Mouse (Mus musculus) kidney, embryonic 14.5 days (tissue): ENCODE measurements around the gene Sec24b. TPM values are rescaled to one million over a fixed set of nuclear protein-coding genes. Genes with fewer than 3 reads are reported as not detected.
A peak's percentile ranks its signal among the peaks of the same experiment; 100 is the strongest.

Experiments
- ATAC-seq: fragments of 200-750 bp; cut with Nextera tagmentation; 2 replicates; pipeline ENCODE4 v1.8.0; 2017; ENCODE audit warnings: moderate number of reproducible peaks, mild to moderate bottlenecking, moderate TSS enrichment, moderate library complexity; ENCODE audit not compliant: low FRiP score, low TSS enrichment
- H3K27ac ChIP-seq: fragments of 300-500 bp; sonication (generic); 2 replicates; pipeline ENCODE4 v1.5.1; 2014; ENCODE audit warnings: low read depth, mild to moderate bottlenecking, low read length, moderate library complexity, mixed read lengths
- H3K27me3 ChIP-seq: fragments of 300-500 bp; sonication (generic); 2 replicates; pipeline ENCODE4 v1.6.1; 2014; ENCODE audit warnings: mild to moderate bottlenecking, low read length; ENCODE audit not compliant: control insufficient read depth, insufficient read depth
- H3K36me3 ChIP-seq: fragments of 300-500 bp; sonication (generic); 2 replicates; pipeline ENCODE4 v1.6.1; 2014; ENCODE audit warnings: low read length, mixed read lengths; ENCODE audit not compliant: control insufficient read depth, insufficient read depth
- H3K4me1 ChIP-seq: fragments of 300-500 bp; sonication (generic); 2 replicates; pipeline ENCODE4 v1.6.1; 2014; ENCODE audit warnings: low read length, mixed read lengths; ENCODE audit not compliant: control insufficient read depth, insufficient read depth
- H3K4me2 ChIP-seq: fragments of 300-500 bp; sonication (generic); replicated peaks from 2 replicates; pipeline ENCODE4 v1.6.1; 2014; ENCODE audit warnings: low read depth, mild to moderate bottlenecking, low read length
- H3K4me3 ChIP-seq: fragments of 300-500 bp; sonication (generic); 2 replicates; pipeline ENCODE4 v1.5.1; 2014; ENCODE audit warnings: mild to moderate bottlenecking, low read length
- H3K9ac ChIP-seq: fragments of 300-500 bp; sonication (generic); 2 replicates; pipeline ENCODE4 v1.6.1; 2014; ENCODE audit warnings: low read depth, mild to moderate bottlenecking, low read length, moderate library complexity
- H3K9me3 ChIP-seq: fragments of 300-500 bp; sonication (generic); 2 replicates; pipeline ENCODE4 v1.6.1; 2016; ENCODE audit warnings: low read length; ENCODE audit not compliant: control insufficient read depth
- WGBS: fragments of 180-500 bp; shearing (Covaris S2); extraction: QIAGEN DNeasy Blood & Tissue Kit; methylation state at CpG from one replicate; pipeline ENCODE4 v1.1.7; 2014; 5-methylcytosine and 5-hydroxymethylcytosine counted together
- polyA plus RNA-seq: library from polyadenylated mRNA; unstranded; fragments of >200 nt; fragmentation: Nextera tagmentation; extraction: Ambion mirVana; gene quantifications from 2 replicates; pipeline ENCODE4 v1.2.1, GENCODE M21; 2014

The Sec24b gene
- polyA plus RNA-seq, 1 experiment from 2014 or later = 40.4 TPM

GRCm38 (mm10) chr3:130058488-130058887 is 2.9 kb downstream of the Sec24b start:
- Histone ChIP-seq H3K4me3 (no peak overlapping the region), H3K4me2 (peak overlapping the region; percentile 63; the same call in 1 of the 2 replicates), H3K4me1 (peaks cover 42% of the 10 kb centered on the region), H3K9ac (no peak overlapping the region), H3K9me3 (no peaks in the 10 kb centered on the region), H3K27ac (no peak overlapping the region), H3K27me3 (no peaks in the 10 kb centered on the region), H3K36me3 (no peaks in the 10 kb centered on the region)
- WGBS = 60% methylated on average over 2 of the region's 2 CpGs
- no peak for ATAC-seq

- H3K4me1 ChIP-seq = peaks cover 50% of the 10 kb centered on the region
- 42% methylated on average over 14 of the region's 14 CpGs for whole genome bisulfite sequencing
- ATAC-seq = no peak
- H3K4me3 ChIP-seq = no peak overlapping the region
- H3K9ac ChIP-seq = no peak overlapping the region
- no peak overlapping the region for H3K27ac ChIP-seq
- H3K36me3 ChIP-seq = no peaks in the 10 kb centered on the region
- no peaks in the 10 kb centered on the region for H3K27me3 ChIP-seq
- no peaks in the 10 kb centered on the region for H3K9me3 ChIP-seq
- no peak overlapping the region; the same call in 1 of the 2 replicates for H3K4me2 ChIP-seq
These were observed 3.6 kb downstream of the Sec24b start for GRCm38 (mm10) chr3:130057569-130058345.

GRCm38 (mm10) chr3:130055416-130056385 is 5.7 kb downstream of the Sec24b start:
- Histone ChIP-seq H3K36me3 (no peaks in the 10 kb centered on the region), H3K4me3 (no peak overlapping the region), H3K27me3 (no peaks in the 10 kb centered on the region), H3K4me2 (no peak overlapping the region), H3K9ac (no peak overlapping the region), H3K9me3 (no peaks in the 10 kb centered on the region), H3K4me1 (peaks cover 53% of the 10 kb centered on the region), H3K27ac (no peak overlapping the region)
- WGBS = 78% methylated on average over 15 of the region's 15 CpGs
- ATAC-seq = no peak

- no peaks in the 10 kb centered on the region for H3K9me3 ChIP-seq
- ATAC-seq = no peak
- no peaks in the 10 kb centered on the region for H3K36me3 ChIP-seq
- H3K4me1 ChIP-seq = peaks cover 53% of the 10 kb centered on the region
- no peak overlapping the region for H3K27ac ChIP-seq
- H3K27me3 ChIP-seq = no peaks in the 10 kb centered on the region
- no peak overlapping the region for H3K4me3 ChIP-seq
- WGBS = 50% methylated on average over 6 of the region's 6 CpGs
- no peak overlapping the region for H3K9ac ChIP-seq
- H3K4me2 ChIP-seq = no peak overlapping the region
These were observed 6.8 kb downstream of the Sec24b start for GRCm38 (mm10) chr3:130054587-130054986.

- H3K4me2 ChIP-seq = no peak overlapping the region
- H3K27me3 ChIP-seq = no peaks in the 10 kb centered on the region
- H3K9ac ChIP-seq = no peak overlapping the region
- 16% methylated on average over 10 of the region's 10 CpGs for WGBS
- peak; percentile 86 for ATAC-seq
- H3K36me3 ChIP-seq = no peaks in the 10 kb centered on the region
- no peak overlapping the region; the same call in 1 of the 2 replicates for H3K27ac ChIP-seq
- H3K4me1 ChIP-seq = peaks cover 42% of the 10 kb centered on the region
- H3K9me3 ChIP-seq = no peaks in the 10 kb centered on the region
- no peak overlapping the region for H3K4me3 ChIP-seq
These were observed 7.8 kb downstream of the Sec24b start for GRCm38 (mm10) chr3:130053340-130054066.

GRCm38 (mm10) chr3:130052541-130053298 is 8.6 kb downstream of the Sec24b start:
- no peak for ATAC-seq
- no peak overlapping the region for H3K4me2 ChIP-seq
- no peak overlapping the region; the same call in 1 of the 2 replicates for H3K27ac ChIP-seq
- no peaks in the 10 kb centered on the region for H3K36me3 ChIP-seq
- no peaks in the 10 kb centered on the region for H3K27me3 ChIP-seq
- WGBS = 62% methylated on average over 6 of the region's 6 CpGs
- H3K4me3 ChIP-seq = no peak overlapping the region
- H3K9me3 ChIP-seq = no peaks in the 10 kb centered on the region
- H3K9ac ChIP-seq = no peak overlapping the region
- peaks cover 34% of the 10 kb centered on the region for H3K4me1 ChIP-seq

- peak; percentile 61; the same call in 1 of the 2 replicates for ATAC-seq
- H3K27ac ChIP-seq = no peak overlapping the region
These were observed 9.2 kb downstream of the Sec24b start for GRCm38 (mm10) chr3:130052116-130052515.

GRCm38 (mm10) chr3:130040711-130041110 is 20.6 kb downstream of the Sec24b start:
- Histone ChIP-seq H3K27ac (no peak overlapping the region), H3K27me3 (no peaks in the 10 kb centered on the region), H3K4me3 (no peak overlapping the region), H3K4me2 (no peak overlapping the region), H3K36me3 (peaks cover 29% of the 10 kb centered on the region), H3K4me1 (no peaks in the 10 kb centered on the region), H3K9me3 (peaks cover 6% of the 10 kb centered on the region; the same call in 1 of the 2 replicates), H3K9ac (no peak overlapping the region)
- no peak for ATAC-seq
- WGBS = 96% methylated on average over 5 of the region's 5 CpGs

More at GRCm38 (mm10) chr3:130052116-130052515, 9.2 kb downstream of the Sec24b start:
- Histone ChIP-seq H3K9ac (no peak overlapping the region), H3K4me2 (no peak overlapping the region), H3K4me3 (no peak overlapping the region), H3K9me3 (no peaks in the 10 kb centered on the region), H3K36me3 (no peaks in the 10 kb centered on the region), H3K27me3 (no peaks in the 10 kb centered on the region), H3K4me1 (peaks cover 30% of the 10 kb centered on the region)
- WGBS = 41% methylated on average over 8 of the region's 8 CpGs
